Mouse (Mus musculus): ENCODE measurements at regions not wholly inside any gene's neighbourhood (a gene's known extent, or its start where the extent isn't known, plus 50 kb on each side); places are given as distances from the start of the nearest gene placed in this dataset.

GRCm38 (mm10) chr11:63502181-63502580 lies 373.4 kb downstream of the Pmp22 start:
- peak in 1 of 2 experiments; percentile 11 for DNase-seq

GRCm38 (mm10) chr11:63507387-63507786 lies 378.6 kb downstream of the Pmp22 start:
- DNase-seq = no peak

- DNase-seq = no peak
Measured at GRCm38 (mm10) chr11:63508727-63509126, 379.9 kb downstream of the Pmp22 start.

- DNase-seq = no peak
Measured at GRCm38 (mm10) chr11:63510611-63511010, 381.8 kb downstream of the Pmp22 start.

GRCm38 (mm10) chr11:63514615-63515014 lies 385.8 kb downstream of the Pmp22 start:
- DNase-seq = no peak

- DNase-seq = no peak
Measured at GRCm38 (mm10) chr11:63518847-63519246, 390.1 kb downstream of the Pmp22 start.

GRCm38 (mm10) chr11:63524254-63524653 lies 395.5 kb downstream of the Pmp22 start:
- DNase-seq = no peak

GRCm38 (mm10) chr11:63525431-63525830 lies 396.6 kb downstream of the Pmp22 start:
- DNase-seq = no peak

- DNase-seq = no peak
Measured at GRCm38 (mm10) chr11:63525956-63526355, 396.1 kb downstream of the Hs3st3b1 start.

GRCm38 (mm10) chr11:63532752-63533151 lies 389.3 kb downstream of the Hs3st3b1 start:
- DNase-seq = no peak

- DNase-seq = no peak
Measured at GRCm38 (mm10) chr11:63533555-63534200, 388.4 kb downstream of the Hs3st3b1 start.

- no peak for DNase-seq
Measured at GRCm38 (mm10) chr11:63537693-63538092, 384.4 kb downstream of the Hs3st3b1 start.

GRCm38 (mm10) chr11:63543971-63544696 lies 378.0 kb downstream of the Hs3st3b1 start:
- DNase-seq = peak in 1 of 2 experiments; percentile 2

GRCm38 (mm10) chr11:63545516-63545915 lies 376.6 kb downstream of the Hs3st3b1 start:
- no peak for DNase-seq

- DNase-seq = no peak
Measured at GRCm38 (mm10) chr11:63560466-63560865, 361.6 kb downstream of the Hs3st3b1 start.

- DNase-seq = peak in 1 of 2 experiments; percentile 13
Measured at GRCm38 (mm10) chr11:63562696-63563095, 359.4 kb downstream of the Hs3st3b1 start.

GRCm38 (mm10) chr11:63565471-63566232 lies 356.4 kb downstream of the Hs3st3b1 start:
- no peak for DNase-seq

GRCm38 (mm10) chr11:63569785-63570479 lies 352.2 kb downstream of the Hs3st3b1 start:
- peak in 1 of 2 experiments; percentile 8 for DNase-seq

- no peak for DNase-seq
Measured at GRCm38 (mm10) chr11:63570646-63571045, 351.4 kb downstream of the Hs3st3b1 start.

GRCm38 (mm10) chr11:63573271-63573670 lies 348.8 kb downstream of the Hs3st3b1 start:
- no peak for DNase-seq

GRCm38 (mm10) chr11:63583321-63583720 lies 338.8 kb downstream of the Hs3st3b1 start:
- no peak for DNase-seq

GRCm38 (mm10) chr11:63585216-63585869 lies 336.7 kb downstream of the Hs3st3b1 start:
- DNase-seq = no peak

Measured in kidney, adult 8-10 months (tissue).